Mouse (Mus musculus): ENCODE data around the gene Rnf224.

- TF ChIP-seq POLR2A (IDR thresholded peaks at IDR 0.05; ENCODE audit: borderline replicate concordance, insufficient read depth, low read length), result no peak
- TF ChIP-seq CTCF (IDR thresholded peaks at IDR 0.05; ENCODE audit: borderline replicate concordance, insufficient read depth, low read depth, low read length), result peak; percentile 85
These were observed 8.1 kb downstream of the Rnf224 start for GRCm38 (mm10) chr2:25228431-25228889.

Data from cerebellum, adult 2 months (tissue).